Mouse (Mus musculus): ENCODE data around the gene Scgb1b24. TPM values are rescaled to one million over a fixed set of nuclear protein-coding genes. Genes with fewer than 3 reads are reported as not detected.

Gene Scgb1b24
- not detected for total RNA-seq (2021)
- long read RNA-seq, experiment 1 = 0 reads
- long read RNA-seq, experiment 2 = 0 reads

DNA sequence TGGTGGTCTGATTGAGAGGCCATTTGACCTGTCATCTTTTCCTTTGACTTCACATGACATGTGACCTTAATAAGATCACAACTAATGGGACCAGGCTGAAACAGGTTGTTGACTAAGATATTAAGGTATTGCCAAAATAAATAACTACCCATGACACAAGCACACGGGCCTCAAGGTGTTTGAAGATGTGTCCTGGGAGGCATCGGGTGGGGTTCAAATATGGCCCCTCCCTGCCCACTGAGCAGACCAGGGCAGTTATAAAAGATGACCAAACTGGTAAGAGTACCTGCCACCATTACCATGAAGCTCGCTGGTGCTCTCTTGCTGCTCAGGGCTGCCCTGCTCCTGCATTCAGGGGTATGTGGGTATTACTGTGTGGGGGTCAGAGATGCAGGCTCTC, at the start of gene Scgb1b24:
Scgb1b24 (plus strand) TSS at position 301 of the 400 bp plus-strand sequence.
- DNase-seq = no peak

- DNase-seq = no peak
These were observed 4.4 kb upstream of the Scgb1b24 start, which contains the start of gene Scgb2b24 for GRCm38 (mm10) chr7:33739212-33739611. Gene Scgb2b24, minus strand, starts transcription at chr7:33739312.

Other genes starting within 250 kb of the Scgb1b24 start
- not detected for gene Scgb2b21, start 223.3 kb upstream of the Scgb1b24 start, total RNA-seq (2021)
- gene Scgb2b24, start 4.5 kb upstream of the Scgb1b24 start, total RNA-seq (2021) = not detected
- gene Scgb2b26, start 201.2 kb downstream of the Scgb1b24 start, total RNA-seq (2021) = not detected

Measured in heart, adult 18-20 months (tissue).